Mouse (Mus musculus) forebrain, embryonic 10.5 days (tissue): ENCODE data around the gene Olfr212. TPM values are rescaled to one million over a fixed set of nuclear protein-coding genes. Genes with fewer than 3 reads are reported as not detected.
"Not testable (repeated sequence)": the region's sequence is repeated elsewhere in the genome, so short reads cannot be mapped to it uniquely, and the experiment has no call there.

Source experiments
- DNase-seq: peaks from one replicate; pipeline ENCODE4 v3.0.0-alpha.2; 2017; ENCODE audit warnings: low spot score; ENCODE audit errors: extremely low spot score
- H3K27ac ChIP-seq: fragments of 300-500 bp; sonication (generic); 2 replicates; pipeline ENCODE4 v1.5.1; 2016; ENCODE audit warnings: mild to moderate bottlenecking
- H3K27me3 ChIP-seq: fragments of 300-500 bp; sonication (generic); 2 replicates; pipeline ENCODE4 v1.6.1; 2016; ENCODE audit warnings: mild to moderate bottlenecking; ENCODE audit not compliant: poor library complexity, severe bottlenecking
- H3K36me3 ChIP-seq: fragments of 300-500 bp; sonication (generic); replicated peaks from 2 replicates; pipeline ENCODE4 v1.6.1; 2016; ENCODE audit warnings: mild to moderate bottlenecking, moderate library complexity
- H3K4me1 ChIP-seq: fragments of 300-500 bp; sonication (generic); 2 replicates; pipeline ENCODE4 v1.6.1; 2016
- H3K4me3 ChIP-seq: fragments of 300-500 bp; sonication (generic); 2 replicates; pipeline ENCODE4 v1.5.1; 2016; ENCODE audit warnings: mild to moderate bottlenecking, moderate library complexity
- H3K9me3 ChIP-seq: fragments of 300-500 bp; sonication (generic); 2 replicates; pipeline ENCODE4 v1.6.1; 2016; ENCODE audit warnings: mild to moderate bottlenecking, moderate library complexity
- WGBS: fragments of 180-500 bp; shearing (Covaris S2); methylation state at CpG from one replicate; pipeline ENCODE4 v1.1.7; 2016; 5-methylcytosine and 5-hydroxymethylcytosine counted together
- polyA plus RNA-seq: library from polyadenylated mRNA; unstranded; fragments of >200 nt; fragmentation: Nextera tagmentation; extraction: Ambion mirVana; gene quantifications from 2 replicates; pipeline ENCODE4 v1.2.1, GENCODE M21; 2016

The Olfr212 gene
- 0.07 TPM in 1 of 2 replicates, not detected in the other for polyA plus RNA-seq

GRCm38 (mm10) chr6:116506302-116507003 lies at the start of gene Olfr212:
Olfr212 (plus strand) TSS chr6:116506516.
- not testable (repeated sequence) for DNase-seq, H3K4me3 ChIP-seq, H3K27me3 ChIP-seq, H3K27ac ChIP-seq, H3K4me1 ChIP-seq, H3K36me3 ChIP-seq
- H3K9me3 ChIP-seq: peaks cover 34% of the 10 kb centered on the region
- WGBS: 94% methylated on average over 20 of the region's 20 CpGs

- peaks cover 41% of the 10 kb centered on the region for H3K27me3 ChIP-seq
- DNase-seq: no peak
- H3K4me3 ChIP-seq: no peak overlapping the region
- 84% methylated on average over 4 of the region's 4 CpGs for WGBS
- no peaks in the 10 kb centered on the region for H3K36me3 ChIP-seq
- no peak overlapping the region for H3K27ac ChIP-seq
- H3K4me1 ChIP-seq: peaks cover 16% of the 10 kb centered on the region
- no peaks in the 10 kb centered on the region for H3K9me3 ChIP-seq
Observed at GRCm38 (mm10) chr6:116458728-116459127, 47.6 kb upstream of the Olfr212 start.

- Histone ChIP-seq H3K36me3 (no peaks in the 10 kb centered on the region), H3K27me3 (peaks cover 41% of the 10 kb centered on the region), H3K4me1 (peaks cover 16% of the 10 kb centered on the region), H3K27ac (no peak overlapping the region), H3K4me3 (no peak overlapping the region), H3K9me3 (no peaks in the 10 kb centered on the region)
- DNase-seq: no peak
- 74% methylated on average over 2 of the region's 2 CpGs for WGBS
Observed at GRCm38 (mm10) chr6:116459232-116459631, 47.1 kb upstream of the Olfr212 start.

GRCm38 (mm10) chr6:116460544-116461283 lies 45.6 kb upstream of the Olfr212 start, which contains the start of gene Alox5:
Alox5 (minus strand) TSS chr6:116461178.
- WGBS: 4% methylated on average over 43 of the region's 43 CpGs
- peak within 1 kb of the TSS; percentile 41; the same call in 1 of the 2 replicates for H3K27ac ChIP-seq
- H3K9me3 ChIP-seq: no peaks in the 10 kb centered on the region
- DNase-seq: peak; percentile 35
- peaks cover 41% of the 10 kb centered on the region for H3K27me3 ChIP-seq
- H3K4me3 ChIP-seq: peak within 1 kb of the TSS; percentile 57
- H3K36me3 ChIP-seq: no peaks in the 10 kb centered on the region
- peaks cover 16% of the 10 kb centered on the region for H3K4me1 ChIP-seq

GRCm38 (mm10) chr6:116468081-116468480 lies 38.2 kb upstream of the Olfr212 start:
- Histone ChIP-seq H3K9me3 (0 out of 2 replicates have a peak, but pooled peaks cover 4% of the 10 kb centered on the region), H3K4me3 (no peak overlapping the region), H3K27me3 (no peaks in the 10 kb centered on the region), H3K4me1 (no peaks in the 10 kb centered on the region), H3K36me3 (no peaks in the 10 kb centered on the region), H3K27ac (no peak overlapping the region)
- 41% methylated on average over 3 of the region's 3 CpGs for WGBS
- DNase-seq: no peak

- WGBS: 76% methylated on average over 1 of the region's 1 CpGs
- DNase-seq: no peak
- Histone ChIP-seq H3K9me3 (no peaks in the 10 kb centered on the region), H3K36me3 (no peaks in the 10 kb centered on the region), H3K4me1 (no peaks in the 10 kb centered on the region), H3K27ac (no peak overlapping the region), H3K27me3 (no peaks in the 10 kb centered on the region), H3K4me3 (no peak overlapping the region)
Observed at GRCm38 (mm10) chr6:116485081-116485480, 21.2 kb upstream of the Olfr212 start.

GRCm38 (mm10) chr6:116486833-116487232 lies 19.5 kb upstream of the Olfr212 start:
- Histone ChIP-seq H3K36me3 (no peaks in the 10 kb centered on the region), H3K4me1 (no peaks in the 10 kb centered on the region), H3K4me3 (no peak overlapping the region), H3K27me3 (no peaks in the 10 kb centered on the region), H3K27ac (no peak overlapping the region), H3K9me3 (no peaks in the 10 kb centered on the region)
- WGBS: 76% methylated on average over 1 of the region's 1 CpGs
- no peak for DNase-seq

GRCm38 (mm10) chr6:116488791-116489190 lies 17.5 kb upstream of the Olfr212 start, which contains the start of gene Olfr211:
Olfr211 (plus strand) TSS chr6:116489091.
- H3K27me3 ChIP-seq: no peaks in the 10 kb centered on the region
- 77% methylated on average over 4 of the region's 4 CpGs for WGBS
- no peaks in the 10 kb centered on the region for H3K36me3 ChIP-seq
- no peaks in the 10 kb centered on the region for H3K4me1 ChIP-seq
- no peaks in the 10 kb centered on the region for H3K9me3 ChIP-seq
- H3K4me3 ChIP-seq: no peak within 1 kb of the TSS
- H3K27ac ChIP-seq: no peak within 1 kb of the TSS
- DNase-seq: no peak

GRCm38 (mm10) chr6:116493742-116494141 lies 12.6 kb upstream of the Olfr212 start:
- DNase-seq: no peak
- Histone ChIP-seq H3K27ac (no peak overlapping the region), H3K27me3 (no peaks in the 10 kb centered on the region), H3K4me3 (no peak overlapping the region), H3K36me3 (no peaks in the 10 kb centered on the region), H3K4me1 (no peaks in the 10 kb centered on the region), H3K9me3 (no peaks in the 10 kb centered on the region)
- 85% methylated on average over 5 of the region's 5 CpGs for WGBS

GRCm38 (mm10) chr6:116495960-116496359 lies 10.4 kb upstream of the Olfr212 start:
- DNase-seq: no peak
- 83% methylated on average over 1 of the region's 1 CpGs for WGBS
- Histone ChIP-seq H3K36me3 (no peaks in the 10 kb centered on the region), H3K27ac (no peak overlapping the region), H3K4me3 (no peak overlapping the region), H3K9me3 (peaks cover 1% of the 10 kb centered on the region; the same call in 1 of the 2 replicates), H3K4me1 (no peaks in the 10 kb centered on the region), H3K27me3 (no peaks in the 10 kb centered on the region)

GRCm38 (mm10) chr6:116514832-116515231 lies 8.5 kb downstream of the Olfr212 start:
- DNase-seq: no peak
- H3K36me3 ChIP-seq: no peaks in the 10 kb centered on the region
- H3K27me3 ChIP-seq: no peaks in the 10 kb centered on the region
- no peaks in the 10 kb centered on the region for H3K4me1 ChIP-seq
- H3K27ac ChIP-seq: no peak overlapping the region
- H3K4me3 ChIP-seq: no peak overlapping the region
- no peaks in the 10 kb centered on the region for H3K9me3 ChIP-seq

GRCm38 (mm10) chr6:116538156-116538555 lies 31.8 kb downstream of the Olfr212 start, which contains the start of gene Olfr213:
Olfr213 (plus strand) TSS chr6:116538456.
- Histone ChIP-seq H3K27me3 (no peaks in the 10 kb centered on the region), H3K27ac (no peak within 1 kb of the TSS), H3K4me3 (no peak within 1 kb of the TSS), H3K36me3 (no peaks in the 10 kb centered on the region), H3K9me3 (no peaks in the 10 kb centered on the region), H3K4me1 (no peaks in the 10 kb centered on the region)
- WGBS: 82% methylated on average over 1 of the region's 1 CpGs
- no peak for DNase-seq

GRCm38 (mm10) chr6:116542500-116542899 lies 36.2 kb downstream of the Olfr212 start:
- no peak overlapping the region for H3K27ac ChIP-seq
- H3K36me3 ChIP-seq: no peaks in the 10 kb centered on the region
- DNase-seq: no peak
- H3K27me3 ChIP-seq: no peaks in the 10 kb centered on the region
- no peak overlapping the region for H3K4me3 ChIP-seq
- H3K9me3 ChIP-seq: no peaks in the 10 kb centered on the region
- H3K4me1 ChIP-seq: no peaks in the 10 kb centered on the region
- 88% methylated on average over 2 of the region's 2 CpGs for WGBS
